Mouse (Mus musculus) neural tube, embryonic 14.5 days (tissue): ENCODE measurements at regions not wholly inside any gene's neighbourhood (a gene's known extent, or its start where the extent isn't known, plus 50 kb on each side); places are given as distances from the start of the nearest gene placed in this dataset.
"Not testable (repeated sequence)": the region's sequence is repeated elsewhere in the genome, so short reads cannot be mapped to it uniquely, and the experiment has no call there.

Source experiments
- ATAC-seq: fragments of 200-750 bp; cut with Nextera tagmentation; 2 replicates; pipeline ENCODE4 v1.8.0; 2017; ENCODE audit warnings: low read depth, mild to moderate bottlenecking, moderate TSS enrichment, moderate library complexity
- H3K27ac ChIP-seq: fragments of 300-500 bp; sonication (generic); 2 replicates; pipeline ENCODE4 v1.5.1; 2014; ENCODE audit warnings: low read depth, mild to moderate bottlenecking, control low read depth, low read length, moderate library complexity, mixed read lengths
- H3K27me3 ChIP-seq: fragments of 300-500 bp; sonication (generic); 2 replicates; pipeline ENCODE4 v1.6.1; 2014; ENCODE audit warnings: low read length; ENCODE audit not compliant: control insufficient read depth, insufficient read depth
- H3K36me3 ChIP-seq: fragments of 300-500 bp; sonication (generic); 2 replicates; pipeline ENCODE4 v1.6.1; 2014; ENCODE audit warnings: low read length, mixed read lengths; ENCODE audit not compliant: control insufficient read depth, insufficient read depth
- H3K4me1 ChIP-seq: fragments of 300-500 bp; sonication (generic); 2 replicates; pipeline ENCODE4 v1.6.1; 2014; ENCODE audit warnings: low read length; ENCODE audit not compliant: control insufficient read depth, insufficient read depth
- H3K4me2 ChIP-seq: fragments of 300-500 bp; sonication (generic); 2 replicates; pipeline ENCODE4 v1.6.1; 2014; ENCODE audit warnings: mild to moderate bottlenecking, low read depth, low read length, control low read depth
- H3K4me3 ChIP-seq: fragments of 300-500 bp; sonication (generic); 2 replicates; pipeline ENCODE4 v1.5.1; 2014; ENCODE audit warnings: low read depth, low read length, control low read depth, mixed read lengths
- H3K9ac ChIP-seq: fragments of 300-500 bp; sonication (generic); replicated peaks from 2 replicates; pipeline ENCODE4 v1.6.1; 2014; ENCODE audit warnings: low read depth, mild to moderate bottlenecking, control low read depth, low read length, mixed read lengths
- H3K9me3 ChIP-seq: fragments of 300-500 bp; sonication (generic); 2 replicates; pipeline ENCODE4 v1.6.1; 2016; ENCODE audit warnings: low read length; ENCODE audit not compliant: control insufficient read depth
- WGBS: fragments of 180-500 bp; shearing (Covaris S2); extraction: QIAGEN DNeasy Blood & Tissue Kit; methylation state at CpG from one replicate; pipeline ENCODE4 v1.1.7; 2014; 5-methylcytosine and 5-hydroxymethylcytosine counted together

GRCm38 (mm10) chr6:99904607-99905006 is 178.4 kb upstream of the Prok2 start:
- H3K4me3 ChIP-seq: no peak overlapping the region
- ATAC-seq: no peak
- H3K36me3 ChIP-seq: no peaks in the 10 kb centered on the region
- no peak overlapping the region for H3K4me2 ChIP-seq
- WGBS: 57% methylated on average over 4 of the region's 4 CpGs
- peaks cover 3% of the 10 kb centered on the region; the same call in 1 of the 2 replicates for H3K4me1 ChIP-seq
- H3K27me3 ChIP-seq: peaks cover 4% of the 10 kb centered on the region; the same call in 1 of the 2 replicates
- H3K9me3 ChIP-seq: no peaks in the 10 kb centered on the region
- no peak overlapping the region for H3K9ac ChIP-seq
- no peak overlapping the region for H3K27ac ChIP-seq

GRCm38 (mm10) chr6:99904044-99904443 is 177.9 kb upstream of the Prok2 start:
- not testable (repeated sequence) for H3K27me3 ChIP-seq, H3K4me1 ChIP-seq, ATAC-seq, H3K4me2 ChIP-seq, H3K9ac ChIP-seq, H3K27ac ChIP-seq, H3K4me3 ChIP-seq, H3K9me3 ChIP-seq, H3K36me3 ChIP-seq

- peaks cover 4% of the 10 kb centered on the region; the same call in 1 of the 2 replicates for H3K27me3 ChIP-seq
- H3K4me2 ChIP-seq: no peak overlapping the region
- 90% methylated on average over 3 of the region's 3 CpGs for WGBS
- no peaks in the 10 kb centered on the region for H3K36me3 ChIP-seq
- no peak overlapping the region for H3K27ac ChIP-seq
- H3K9ac ChIP-seq: no peak overlapping the region
- no peak for ATAC-seq
- H3K4me1 ChIP-seq: peaks cover 3% of the 10 kb centered on the region; the same call in 1 of the 2 replicates
- no peaks in the 10 kb centered on the region for H3K9me3 ChIP-seq
- no peak overlapping the region for H3K4me3 ChIP-seq
Measured at GRCm38 (mm10) chr6:99901564-99901963, 175.4 kb upstream of the Prok2 start.

- 91% methylated on average over 5 of the region's 5 CpGs for WGBS
- peaks cover 4% of the 10 kb centered on the region; the same call in 1 of the 2 replicates for H3K27me3 ChIP-seq
- no peak overlapping the region for H3K9ac ChIP-seq
Measured at GRCm38 (mm10) chr6:99901146-99901545, 175.0 kb upstream of the Prok2 start.

DNA sequence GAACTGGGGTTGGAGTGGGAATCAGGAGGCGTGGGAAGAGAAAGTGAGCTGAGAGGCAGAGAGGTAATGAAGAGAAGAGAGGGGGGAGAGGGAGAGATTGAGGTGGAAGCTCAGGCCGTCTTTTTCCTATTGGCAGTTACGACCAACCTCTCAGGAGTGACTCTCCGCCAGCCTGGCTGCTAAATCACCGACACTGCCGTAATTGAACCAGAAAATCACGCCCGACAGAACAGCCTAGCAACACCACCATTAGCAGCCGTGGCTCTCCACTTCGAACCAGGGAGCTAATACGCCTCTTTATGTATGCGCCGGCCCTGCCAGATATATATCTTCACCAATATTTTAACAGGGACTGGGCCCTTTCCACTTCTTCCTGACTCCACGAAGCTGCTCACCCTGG is 173.5 kb upstream of the Prok2 start:
- no peak overlapping the region for H3K9ac ChIP-seq
- no peak for ATAC-seq
- WGBS: 22% methylated on average over 14 of the region's 14 CpGs
- no peak overlapping the region for H3K27ac ChIP-seq
- H3K4me3 ChIP-seq: no peak overlapping the region
- H3K9me3 ChIP-seq: no peaks in the 10 kb centered on the region
- H3K27me3 ChIP-seq: peaks cover 4% of the 10 kb centered on the region; the same call in 1 of the 2 replicates
- H3K4me1 ChIP-seq: peaks cover 3% of the 10 kb centered on the region; the same call in 1 of the 2 replicates
- H3K4me2 ChIP-seq: no peak overlapping the region
- no peaks in the 10 kb centered on the region for H3K36me3 ChIP-seq

More at GRCm38 (mm10) chr6:99901146-99901545, 175.0 kb upstream of the Prok2 start:
- H3K4me2 ChIP-seq: no peak overlapping the region
- no peaks in the 10 kb centered on the region for H3K36me3 ChIP-seq
- no peak overlapping the region for H3K4me3 ChIP-seq
- no peak for ATAC-seq
- H3K4me1 ChIP-seq: peaks cover 3% of the 10 kb centered on the region; the same call in 1 of the 2 replicates
- H3K27ac ChIP-seq: no peak overlapping the region
- H3K9me3 ChIP-seq: no peaks in the 10 kb centered on the region

GRCm38 (mm10) chr6:99898077-99898476 is 171.9 kb upstream of the Prok2 start:
- Histone ChIP-seq H3K4me1 (peaks cover 3% of the 10 kb centered on the region; the same call in 1 of the 2 replicates), H3K27me3 (peaks cover 4% of the 10 kb centered on the region; the same call in 1 of the 2 replicates), H3K4me2 (no peak overlapping the region), H3K36me3 (no peaks in the 10 kb centered on the region), H3K27ac (no peak overlapping the region), H3K9ac (no peak overlapping the region), H3K4me3 (no peak overlapping the region), H3K9me3 (no peaks in the 10 kb centered on the region)
- ATAC-seq: no peak
- WGBS: 57% methylated on average over 2 of the region's 2 CpGs

GRCm38 (mm10) chr6:99895558-99895957 is 169.4 kb upstream of the Prok2 start:
- H3K4me2 ChIP-seq: no peak overlapping the region
- ATAC-seq: no peak
- no peaks in the 10 kb centered on the region for H3K9me3 ChIP-seq
- no peak overlapping the region for H3K9ac ChIP-seq
- H3K27me3 ChIP-seq: no peaks in the 10 kb centered on the region
- H3K27ac ChIP-seq: no peak overlapping the region
- no peak overlapping the region for H3K4me3 ChIP-seq
- H3K4me1 ChIP-seq: peaks cover 3% of the 10 kb centered on the region; the same call in 1 of the 2 replicates
- 93% methylated on average over 4 of the region's 4 CpGs for WGBS
- H3K36me3 ChIP-seq: no peaks in the 10 kb centered on the region

- no peak for ATAC-seq
- 30% methylated on average over 4 of the region's 4 CpGs for WGBS
- Histone ChIP-seq H3K27me3 (no peaks in the 10 kb centered on the region), H3K9ac (no peak overlapping the region), H3K4me3 (no peak overlapping the region), H3K4me2 (no peak overlapping the region), H3K4me1 (no peaks in the 10 kb centered on the region), H3K36me3 (no peaks in the 10 kb centered on the region), H3K9me3 (no peaks in the 10 kb centered on the region), H3K27ac (no peak overlapping the region)
Measured at GRCm38 (mm10) chr6:99893936-99894335, 167.7 kb upstream of the Prok2 start.

- H3K4me3 ChIP-seq: no peak overlapping the region
- H3K4me1 ChIP-seq: no peaks in the 10 kb centered on the region
- no peak overlapping the region for H3K9ac ChIP-seq
- no peak for ATAC-seq
- no peaks in the 10 kb centered on the region for H3K36me3 ChIP-seq
- 79% methylated on average over 9 of the region's 9 CpGs for WGBS
- no peaks in the 10 kb centered on the region for H3K9me3 ChIP-seq
- H3K27ac ChIP-seq: no peak overlapping the region
- no peak overlapping the region for H3K4me2 ChIP-seq
- no peaks in the 10 kb centered on the region for H3K27me3 ChIP-seq
Measured at GRCm38 (mm10) chr6:99892204-99892603, 166.0 kb upstream of the Prok2 start.
